Mouse (Mus musculus): ENCODE results near the gene Slc35f5.

Gene Slc35f5

DNA sequence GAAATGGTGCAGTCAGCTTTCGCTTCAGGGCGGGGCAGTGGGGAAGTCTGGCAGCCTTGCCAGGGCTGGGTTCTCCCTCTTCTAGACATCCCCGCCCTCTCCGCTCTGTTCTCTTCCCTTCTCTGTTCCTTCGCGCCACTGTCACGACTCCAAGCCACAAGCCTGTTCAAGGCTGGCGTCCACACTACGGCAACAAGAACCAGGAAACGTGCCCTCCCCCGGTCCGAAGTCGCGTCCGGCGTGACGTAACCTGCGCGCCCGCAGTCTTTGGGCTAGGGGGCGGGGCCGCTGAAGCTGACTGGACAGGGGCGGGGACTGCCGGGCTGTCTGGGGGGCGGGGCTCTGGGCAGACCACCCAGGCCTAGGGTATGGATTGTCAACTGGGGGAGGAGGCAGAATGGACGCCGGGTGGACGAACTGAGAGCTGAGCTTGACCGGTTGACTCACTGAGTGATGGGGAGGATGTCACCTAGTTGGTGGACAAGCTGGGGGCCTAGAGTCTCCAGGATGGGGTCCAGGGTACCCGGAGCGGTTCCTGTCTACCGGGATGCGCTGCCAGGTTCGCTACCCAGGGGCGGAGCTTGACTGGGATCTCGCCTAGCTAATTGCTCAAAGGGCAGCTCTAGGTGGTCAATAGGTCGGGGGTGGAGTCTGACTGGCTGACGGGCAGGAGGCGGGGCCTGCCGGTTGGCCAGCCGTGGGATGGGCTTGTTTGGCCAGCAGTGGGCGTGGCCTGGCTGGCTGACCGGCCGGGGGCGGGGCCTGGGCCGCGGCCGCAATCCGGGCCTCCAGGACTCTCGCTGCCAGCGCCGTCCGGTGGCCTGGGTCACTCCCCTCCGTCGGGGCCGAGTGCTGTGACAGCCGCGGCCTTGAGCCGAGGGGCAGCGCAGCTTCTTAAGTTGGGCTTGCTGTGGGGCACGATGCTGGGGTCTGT is at the start of gene Slc35f5:
Slc35f5 (plus strand) TSS at position 337 of the 934 bp plus-strand sequence.
- peak; percentile 94 for DNase-seq (ENCODE audit: low read depth, low spot score)

DNA sequence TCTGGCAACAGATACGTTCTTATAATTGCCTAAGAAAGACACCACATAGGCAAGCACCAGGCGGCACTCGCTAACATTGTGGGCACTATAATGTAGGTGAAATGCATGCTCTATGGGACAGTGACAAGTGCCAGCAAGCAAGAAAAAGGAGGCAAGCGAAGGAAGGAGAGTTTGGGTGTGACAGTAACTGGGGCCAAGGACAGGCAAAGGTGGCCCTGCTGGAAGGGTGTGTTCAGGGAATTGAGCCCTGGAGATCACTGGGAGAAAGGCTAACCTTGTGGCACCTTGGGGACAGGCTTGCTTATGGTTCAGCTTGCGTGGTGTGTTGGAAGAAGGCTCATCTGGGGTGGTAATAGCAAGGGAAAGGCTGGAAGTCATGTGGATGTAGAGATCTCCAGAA is 45.7 kb upstream of the Slc35f5 start:
- no peak for DNase-seq (ENCODE audit: low read depth, low spot score)

DNA sequence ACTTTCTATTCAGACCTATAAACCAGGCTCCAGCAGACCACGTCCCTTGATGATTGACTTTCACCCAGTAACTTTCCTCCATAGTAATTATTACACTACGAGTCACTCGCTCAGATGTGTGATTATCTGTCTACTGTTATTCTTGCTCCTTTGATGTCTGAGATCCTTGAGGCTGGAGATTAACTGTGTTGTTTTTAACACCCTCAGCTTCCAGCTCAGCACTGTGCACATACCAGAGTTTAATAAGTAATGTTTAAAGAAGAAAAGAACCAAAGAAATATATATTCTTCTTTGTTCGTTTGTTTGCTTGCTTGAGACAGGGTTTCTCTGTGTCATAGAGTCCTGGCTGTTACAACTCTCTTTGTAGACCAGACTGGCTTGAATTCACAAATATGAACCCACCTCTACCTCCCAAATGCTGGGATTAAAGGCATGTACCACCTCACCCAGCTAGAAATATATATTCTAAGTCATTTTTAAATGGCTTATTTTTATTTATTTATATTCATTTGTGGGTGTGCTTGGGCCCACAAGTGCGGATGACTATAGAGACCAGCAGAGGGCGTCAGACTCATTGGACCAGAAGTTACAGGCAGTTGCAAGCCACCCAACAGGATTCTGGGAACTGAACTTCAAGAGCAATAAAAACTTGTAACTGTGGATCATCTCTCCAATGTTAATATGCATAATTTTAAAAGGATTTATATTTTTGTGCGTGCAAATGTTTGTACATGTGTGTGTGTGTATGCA is 43.3 kb upstream of the Slc35f5 start:
- DNase-seq (ENCODE audit: low read depth, low spot score): peak; percentile 50

DNA sequence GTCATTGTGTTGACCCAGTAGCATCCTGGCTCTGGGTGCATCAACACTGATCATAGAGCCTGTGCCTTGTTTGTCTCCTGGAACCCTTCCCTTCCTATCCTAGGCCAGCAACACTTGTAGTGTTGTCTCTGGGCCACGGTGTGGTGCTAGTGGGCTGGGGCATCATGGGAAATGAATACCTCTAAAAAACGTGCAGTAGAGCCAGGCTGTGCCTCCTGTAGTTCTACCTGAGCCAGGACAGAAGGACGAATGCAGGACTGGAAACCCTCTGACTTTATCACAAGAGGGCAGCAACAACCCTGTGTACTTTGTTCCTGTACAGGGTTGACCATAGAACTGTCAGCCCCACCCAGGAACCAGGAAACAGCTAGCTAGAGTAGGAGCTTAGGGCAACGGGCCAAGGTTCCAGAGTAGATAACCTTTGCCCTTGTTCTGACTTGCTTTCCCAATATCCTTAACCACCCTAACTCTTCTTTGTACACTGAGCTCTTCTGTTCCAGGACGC is 41.2 kb upstream of the Slc35f5 start:
- DNase-seq (ENCODE audit: low read depth, low spot score): peak; percentile 94

DNA sequence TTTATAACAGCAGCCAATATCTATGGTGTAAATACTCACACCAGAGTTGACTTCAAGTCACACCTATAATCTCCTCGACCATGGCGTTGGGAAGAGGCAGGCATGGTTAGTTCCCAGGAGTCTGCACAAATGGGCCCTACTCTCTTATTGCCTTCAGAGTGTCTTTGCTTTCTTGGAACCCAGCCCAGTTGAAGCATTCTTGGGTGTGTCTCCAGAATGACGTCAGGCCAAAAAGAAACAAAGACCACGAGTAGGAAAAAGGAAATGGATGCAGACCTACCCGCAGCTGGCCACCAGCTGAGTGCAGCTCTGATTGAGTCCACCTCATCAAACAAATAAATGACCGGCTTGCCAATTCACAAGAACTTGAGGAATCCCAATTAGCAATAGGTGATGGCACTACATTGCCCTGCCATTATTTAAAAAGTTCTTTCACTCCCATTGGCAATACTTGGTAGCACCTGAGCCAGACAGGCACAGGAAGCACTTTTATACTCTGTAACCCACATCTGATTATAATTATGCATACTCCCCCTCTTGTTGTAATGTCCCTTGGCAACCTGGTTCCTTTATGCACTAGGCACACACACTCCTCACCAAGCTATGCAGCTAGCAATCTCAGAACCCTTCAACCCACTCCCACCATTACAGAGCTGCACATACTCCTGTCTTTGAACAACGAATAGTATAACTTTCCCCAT is 34.3 kb upstream of the Slc35f5 start:
- peak; percentile 87 for DNase-seq (ENCODE audit: low read depth, low spot score)

DNA sequence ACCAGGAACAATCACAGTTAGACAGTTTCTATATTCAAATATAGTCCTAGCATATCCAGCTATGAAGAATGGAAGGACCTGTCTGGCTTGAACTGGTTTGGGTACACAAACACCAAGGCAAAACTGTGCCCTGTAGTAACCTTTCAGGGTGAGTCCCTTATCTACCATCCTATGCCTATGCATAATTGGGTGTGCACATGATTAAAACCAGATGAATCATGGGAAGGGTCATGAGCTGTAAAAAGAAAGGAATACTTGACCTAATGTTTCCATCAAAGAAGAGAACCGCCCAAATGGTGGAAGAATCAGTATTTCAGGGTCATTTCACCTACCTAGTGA is 33.8 kb upstream of the Slc35f5 start:
- DNase-seq (ENCODE audit: low read depth, low spot score): no peak

DNA sequence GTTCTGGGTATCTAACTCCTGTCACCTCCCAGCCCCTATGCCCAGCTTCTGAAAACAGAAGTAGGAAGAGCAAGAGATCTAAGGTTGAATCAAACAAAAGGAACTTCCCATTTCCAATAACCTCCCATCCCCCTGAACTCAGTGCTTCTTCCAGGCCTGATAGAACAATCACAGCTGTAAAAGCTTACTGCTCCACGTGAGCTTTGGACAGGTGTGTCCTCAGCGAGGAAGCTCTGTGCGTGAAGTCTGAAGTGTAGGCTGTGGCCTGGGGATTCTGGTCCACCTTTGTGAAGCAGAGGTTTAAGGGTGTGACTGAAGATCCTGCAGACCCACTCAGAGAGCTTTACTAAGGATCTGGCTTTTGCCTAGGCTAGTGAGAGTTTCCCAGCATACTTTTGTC is 33.0 kb upstream of the Slc35f5 start:
- peak; percentile 19 for DNase-seq (ENCODE audit: low read depth, low spot score)

DNA sequence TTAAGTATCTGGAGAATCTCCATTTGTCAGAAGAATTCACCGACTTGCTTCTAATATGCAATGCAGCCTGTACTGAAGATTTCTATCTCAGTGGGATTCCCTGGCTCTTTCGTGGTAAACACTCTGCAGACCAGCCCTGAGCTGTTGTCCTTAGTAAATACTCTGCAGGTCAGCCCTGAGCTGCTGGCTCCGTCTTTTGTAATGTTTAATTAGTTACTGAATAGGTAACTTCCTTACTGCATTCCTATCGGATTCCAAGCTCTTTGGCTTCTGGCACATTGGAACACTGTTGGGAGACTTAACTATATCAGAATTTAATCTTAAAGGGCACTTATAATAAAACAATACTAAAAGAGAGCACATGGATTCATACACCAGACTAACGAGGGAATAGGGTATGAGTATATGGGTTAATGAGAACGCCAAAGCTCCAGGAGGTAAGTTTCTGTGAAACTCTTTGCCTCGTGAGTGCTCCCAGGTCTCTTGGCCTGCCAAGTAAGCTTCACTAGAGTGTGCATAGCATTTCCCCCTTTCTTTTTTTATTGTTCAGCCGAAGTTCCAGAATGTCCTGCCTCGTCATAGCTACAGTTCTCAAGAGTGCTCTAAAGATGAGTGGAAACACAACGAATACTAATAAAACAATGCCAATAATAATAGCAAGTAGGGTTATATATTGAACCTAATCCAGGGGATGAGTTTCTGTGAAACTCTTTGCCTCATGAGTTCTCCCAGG is 27.0 kb upstream of the Slc35f5 start:
- peak; percentile 92 for DNase-seq (ENCODE audit: low read depth, low spot score)

DNA sequence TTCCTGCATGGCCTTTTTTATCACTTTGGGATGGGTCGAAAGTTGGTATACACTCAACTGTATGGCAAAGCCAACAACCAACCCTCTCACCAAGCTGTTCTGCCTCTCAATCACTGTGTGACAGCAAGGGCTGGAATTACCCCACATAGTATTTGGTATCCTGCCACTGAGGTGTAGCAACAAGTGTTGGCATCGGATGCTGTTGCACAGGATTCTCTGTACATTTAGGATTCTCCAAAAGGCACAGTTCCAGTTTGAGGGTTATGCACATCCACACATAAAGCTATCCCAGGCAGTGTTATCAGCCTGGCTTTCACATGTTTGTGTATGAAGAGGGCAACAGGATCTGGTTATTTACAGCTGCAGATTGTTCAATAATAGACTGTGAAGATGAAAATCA is 23.3 kb upstream of the Slc35f5 start:
- no peak for DNase-seq (ENCODE audit: low read depth, low spot score)

DNA sequence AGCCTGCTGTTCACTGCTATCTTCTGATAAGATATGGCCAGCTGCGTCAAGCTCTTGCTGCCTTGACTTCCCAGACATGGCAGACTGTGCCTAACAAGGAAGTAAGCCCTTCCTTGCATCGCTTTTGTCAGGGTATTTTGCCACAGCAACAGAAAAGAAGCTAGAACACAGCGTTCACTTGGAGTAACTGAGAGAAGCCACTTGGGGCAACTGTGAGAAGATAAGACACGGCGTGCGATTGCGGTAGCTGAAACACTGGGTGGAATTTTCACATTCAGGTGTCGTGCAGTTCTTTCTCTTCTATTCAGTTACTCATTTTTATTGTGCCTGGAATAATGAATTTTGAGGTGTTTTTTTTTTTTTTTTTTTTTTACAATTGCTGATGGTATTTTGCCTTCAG is 22.6 kb upstream of the Slc35f5 start:
- peak; percentile 60 for DNase-seq (ENCODE audit: low read depth, low spot score)

DNA sequence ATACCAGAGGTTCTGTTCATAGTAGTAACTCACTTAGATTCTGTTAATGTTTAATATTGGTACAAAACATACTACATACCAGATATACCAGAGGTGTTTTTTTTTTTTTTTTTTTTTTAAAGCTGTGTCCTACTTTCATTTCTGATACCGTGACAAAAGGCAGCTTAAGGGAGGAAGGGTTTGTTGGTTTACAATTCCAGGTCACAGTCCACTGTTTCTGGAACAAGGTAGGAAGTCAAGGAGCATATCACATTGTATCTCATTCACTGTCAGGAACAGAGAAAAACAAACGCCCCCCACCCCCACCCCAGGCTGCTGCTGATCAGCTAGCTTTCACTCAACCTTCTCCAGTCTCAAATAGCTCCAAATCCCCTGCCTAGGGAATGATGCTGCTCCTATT is 21.1 kb upstream of the Slc35f5 start:
- DNase-seq (ENCODE audit: low read depth, low spot score): no peak

DNA sequence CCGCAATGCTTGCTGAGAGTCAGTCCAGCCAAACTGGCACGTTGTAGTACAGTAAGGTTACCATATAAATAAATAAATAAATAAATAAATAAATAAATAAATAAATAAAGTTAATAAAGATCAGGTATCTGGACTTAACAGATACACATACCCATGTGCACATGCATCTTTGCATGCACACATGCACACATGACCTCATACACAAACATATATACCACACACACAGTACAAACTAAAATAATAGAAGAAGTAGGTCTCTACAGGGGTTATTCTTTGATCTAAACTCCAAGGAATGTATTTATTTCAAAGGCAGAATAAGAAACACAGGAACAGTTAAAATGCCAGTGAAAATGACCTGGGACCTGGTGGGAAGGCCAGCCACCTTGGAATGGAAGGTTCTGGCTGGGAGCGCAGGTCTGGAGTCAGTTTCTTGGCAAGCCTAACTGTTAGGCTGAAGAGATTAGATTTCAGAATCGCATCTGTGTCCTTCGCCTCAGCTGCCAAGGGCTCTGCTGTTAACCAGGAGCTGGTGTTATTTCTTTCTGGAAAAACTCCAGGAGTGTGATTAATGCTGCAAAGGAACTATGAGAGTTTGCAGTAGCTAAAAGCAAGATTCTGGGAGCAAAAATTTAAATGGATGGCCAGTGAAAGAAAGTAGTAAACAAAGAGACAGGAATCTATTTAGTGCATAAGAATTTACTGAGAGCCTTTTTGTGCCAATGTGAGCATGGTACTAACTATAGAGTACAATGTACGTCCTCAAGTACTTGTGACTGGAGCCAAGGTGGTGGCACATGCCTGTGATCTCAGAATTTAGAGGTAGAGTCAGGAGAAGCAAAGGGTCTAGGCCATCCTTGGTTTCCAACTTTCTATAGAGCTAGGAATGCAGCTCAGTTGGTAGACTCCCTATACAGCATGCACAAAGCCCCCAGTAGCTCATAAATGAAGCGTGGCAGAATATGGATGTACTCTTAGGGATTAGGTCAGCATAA is 18.1 kb upstream of the Slc35f5 start:
- DNase-seq (ENCODE audit: low read depth, low spot score): no peak

DNA sequence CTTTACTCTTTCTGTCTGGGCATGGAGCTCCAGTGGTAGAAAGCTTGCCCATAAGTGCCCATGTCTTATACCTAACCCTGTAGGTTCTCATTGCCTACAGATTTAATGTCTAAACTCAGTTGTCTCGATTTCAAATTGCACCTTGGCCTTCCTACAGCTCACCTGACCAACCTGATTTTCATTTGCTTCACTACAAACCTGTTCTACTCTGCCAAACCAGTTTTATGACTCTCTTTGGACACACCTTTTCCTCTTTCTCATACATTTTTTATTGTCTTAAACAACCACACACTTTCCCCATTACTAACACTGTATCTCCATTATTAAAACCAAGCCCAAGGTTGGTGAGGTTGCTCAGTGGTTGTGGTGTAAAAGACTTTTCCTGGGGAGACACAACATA is 10.5 kb upstream of the Slc35f5 start:
- no peak for DNase-seq (ENCODE audit: low read depth, low spot score)

DNA sequence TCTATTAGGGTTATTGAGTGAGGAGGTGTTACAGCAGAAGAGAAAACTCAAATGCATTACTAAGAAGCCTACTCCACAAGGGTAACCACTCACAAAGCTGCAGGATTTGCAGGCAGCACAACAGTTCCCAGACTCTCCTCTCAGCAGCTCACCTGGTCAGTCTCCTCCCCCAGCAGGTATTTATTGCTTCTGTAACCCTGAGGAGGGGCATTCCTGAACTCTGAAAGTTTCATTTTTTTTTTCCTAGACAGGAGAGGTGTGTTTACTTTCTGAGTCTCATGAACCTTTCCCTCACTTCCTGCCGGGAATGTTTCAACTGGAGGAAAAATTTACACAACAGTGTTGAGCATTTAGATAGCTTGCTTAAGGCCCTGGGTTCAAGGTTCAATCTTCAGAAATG is 10.0 kb upstream of the Slc35f5 start:
- DNase-seq (ENCODE audit: low read depth, low spot score): no peak

DNA sequence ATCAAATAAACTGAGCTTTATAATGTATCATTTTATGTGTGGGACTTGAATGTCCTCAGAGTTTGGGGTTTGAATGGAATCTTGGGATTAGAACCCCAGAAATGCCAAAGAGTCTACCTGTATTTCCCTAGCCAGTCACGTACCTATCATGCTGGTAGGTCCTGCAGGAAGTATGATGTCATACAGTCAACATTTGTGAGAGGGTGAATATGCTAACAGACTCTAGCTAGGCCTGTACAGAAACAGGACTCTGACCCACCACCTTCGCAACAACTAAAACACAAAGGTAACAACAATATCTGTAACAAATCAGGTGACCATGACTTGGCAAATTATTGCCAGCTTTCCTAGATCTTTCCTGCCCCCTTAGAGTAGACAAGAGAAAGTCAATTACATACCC is 8.8 kb upstream of the Slc35f5 start:
- DNase-seq (ENCODE audit: low read depth, low spot score): no peak

DNA sequence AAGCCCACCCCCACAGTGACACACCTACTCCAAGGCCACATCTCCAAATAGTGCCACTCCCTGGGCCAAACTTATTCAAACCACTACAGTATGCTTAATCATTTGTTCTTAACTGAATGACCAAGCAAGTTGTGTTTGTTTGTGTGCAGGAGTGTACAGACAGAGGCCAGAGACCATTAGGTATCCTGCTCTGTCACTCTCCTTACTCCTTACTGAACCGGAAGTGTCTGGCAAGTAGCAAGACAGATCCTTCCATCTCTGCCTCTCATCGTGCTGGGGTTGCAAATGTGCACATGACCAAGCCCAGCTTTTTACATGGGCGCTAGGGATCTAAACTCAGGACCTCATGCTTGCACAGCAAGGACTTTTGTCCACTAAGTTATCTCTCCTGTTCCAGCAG is 1.1 kb upstream of the Slc35f5 start:
- peak; percentile 54 for DNase-seq (ENCODE audit: low read depth, low spot score)

DNA sequence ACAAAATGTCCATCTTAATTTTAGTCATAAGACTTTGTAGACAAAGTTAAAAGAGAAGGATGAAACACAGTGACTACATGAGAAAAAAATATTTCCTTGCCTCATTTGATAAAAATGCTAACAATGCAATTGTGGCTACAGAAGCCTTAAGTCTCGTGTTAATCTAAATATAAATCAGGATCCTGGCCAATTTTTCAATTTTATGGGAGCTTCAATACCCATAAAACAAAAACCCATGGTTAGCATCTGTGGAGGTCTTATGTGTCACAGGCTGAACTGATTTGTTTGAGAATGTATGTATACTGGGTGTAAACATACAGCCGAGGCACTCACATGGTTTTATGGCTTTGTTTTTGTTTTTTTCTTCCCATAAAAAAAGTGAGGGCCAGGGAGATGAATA is 674 bp upstream of the Slc35f5 start:
- DNase-seq (ENCODE audit: low read depth, low spot score): no peak

DNA sequence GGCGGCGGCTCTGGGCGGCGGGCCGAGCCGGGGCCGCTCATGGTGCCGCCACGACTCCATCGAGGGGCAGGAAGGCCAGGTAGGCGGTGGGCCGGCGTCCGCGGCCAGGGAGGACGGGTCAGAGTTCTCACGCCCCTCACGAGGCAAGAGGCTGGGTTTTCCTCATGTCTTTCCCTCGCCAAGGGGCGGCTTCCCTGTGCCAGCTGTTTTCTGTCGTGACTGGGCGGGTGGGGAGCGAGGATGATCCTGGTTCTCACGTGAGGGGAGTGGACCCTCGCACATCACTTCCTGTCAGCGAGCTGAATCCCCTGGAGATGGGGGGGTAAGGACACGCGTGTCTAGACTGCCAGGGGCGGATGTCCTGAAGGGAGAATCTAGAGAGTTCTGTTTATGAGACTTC is 811 bp downstream of the Slc35f5 start:
- peak; percentile 36 for DNase-seq (ENCODE audit: low read depth, low spot score)

DNA sequence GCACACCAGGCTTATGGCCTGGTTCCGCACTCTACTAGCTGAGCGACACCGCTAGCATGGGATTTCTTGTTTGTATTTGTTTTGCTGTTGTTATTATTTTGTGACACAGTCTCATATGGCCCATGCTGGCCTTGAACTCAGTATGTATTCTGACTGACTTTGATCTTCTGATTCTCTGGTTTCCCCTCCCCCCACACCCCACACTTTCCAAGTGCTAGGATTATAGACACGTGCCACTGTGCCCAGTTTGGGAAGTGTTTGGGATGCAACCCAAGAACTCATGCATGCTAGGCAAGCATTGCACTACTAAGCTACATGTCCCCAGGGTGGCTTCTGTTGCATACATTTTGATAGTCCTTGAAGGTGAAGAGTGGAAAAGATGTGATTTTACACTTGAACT is 1.4 kb downstream of the Slc35f5 start:
- DNase-seq (ENCODE audit: low read depth, low spot score): peak; percentile 22

DNA sequence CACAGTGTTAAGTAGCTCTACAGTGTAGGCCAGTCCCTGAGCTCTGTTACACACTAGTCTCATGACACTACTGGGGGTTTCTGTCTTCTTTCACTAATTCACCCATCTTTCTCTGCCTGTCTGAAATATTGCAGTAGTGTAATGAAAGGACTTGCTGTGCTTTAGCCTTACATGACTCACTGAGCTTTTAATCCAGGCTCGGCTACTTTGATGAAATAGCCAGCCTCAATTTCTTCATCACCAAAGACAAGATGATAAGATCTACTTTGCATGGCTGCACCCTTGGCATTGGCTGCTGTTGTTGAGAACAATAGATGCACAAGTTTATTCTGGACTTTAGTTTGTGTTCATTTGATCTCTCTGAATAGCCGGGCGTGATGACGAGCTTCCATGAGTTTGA is 7.7 kb downstream of the Slc35f5 start:
- DNase-seq (ENCODE audit: low read depth, low spot score): no peak

All from ES-CJ7 (cell line).